Mouse (Mus musculus) T-helper 17 cell (primary cell): Measurements from ENCODE around the gene Slc25a38.
"Not testable (repeated sequence)": the region's sequence is repeated elsewhere in the genome, so short reads cannot be mapped to it uniquely, and the experiment has no call there.

Experiments
- in situ Hi-C, 2 experiments: fragments of 300-600 bp; cut with MboI, MseI; formaldehyde crosslinking; loops; 1 replicate in 1 of 2; 2 replicates in 1 of 2; pipeline ENCODE4 v1.15.1; 2025; ENCODE audit warnings: high pct_unique_total_duplicates in 2 of 2

Slc25a38 gene

DNA sequence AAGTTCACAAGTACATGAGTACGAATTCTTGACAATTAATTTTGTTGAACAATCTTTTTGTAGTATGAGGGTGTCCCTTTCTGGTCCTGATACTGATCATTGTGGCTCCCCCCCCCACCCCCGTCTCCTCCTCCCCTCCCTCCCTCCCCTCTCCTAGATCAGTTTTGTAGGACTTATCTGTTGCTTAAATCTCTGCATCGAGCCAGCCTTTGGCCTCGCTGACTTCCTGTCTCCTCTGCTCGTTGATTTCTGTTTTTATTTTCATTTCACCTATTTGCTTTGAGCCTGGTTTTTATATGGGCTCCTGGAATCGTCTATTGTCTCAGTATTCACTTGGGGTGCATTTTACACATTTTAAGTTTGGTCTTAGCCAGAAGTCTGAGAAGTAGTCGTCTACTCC lies 14.3 kb upstream of the Slc25a38 start:
- in situ Hi-C loops = loop anchor here in 1 of 2 experiments (10.0 kb wide), 1 partner anchor 71 kb away; the partner anchor contains the start of gene Xirp1

DNA sequence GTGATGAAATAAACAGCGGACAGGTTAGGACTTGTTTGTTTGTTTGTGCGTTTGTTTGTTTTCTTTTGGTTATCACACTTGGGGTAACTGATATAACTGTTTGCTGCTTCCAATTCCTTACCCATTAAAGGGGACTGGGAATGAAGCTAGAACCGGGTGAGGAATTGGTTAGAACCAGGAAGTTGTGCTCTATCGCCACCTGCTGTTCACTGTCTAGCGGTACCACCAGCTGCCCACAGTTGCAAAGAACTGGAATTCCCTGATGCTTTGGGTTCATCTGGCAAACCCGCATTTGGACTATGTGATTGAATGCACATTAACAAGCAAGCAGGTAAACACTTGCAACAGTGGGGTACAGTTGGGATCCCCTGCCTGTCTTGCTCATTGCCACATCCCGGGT lies 11.5 kb upstream of the Slc25a38 start:
- in situ Hi-C loops = loop anchor here in 1 of 2 experiments (10.0 kb wide), 1 partner anchor 74 kb away; the partner anchor contains the start of gene Xirp1

DNA sequence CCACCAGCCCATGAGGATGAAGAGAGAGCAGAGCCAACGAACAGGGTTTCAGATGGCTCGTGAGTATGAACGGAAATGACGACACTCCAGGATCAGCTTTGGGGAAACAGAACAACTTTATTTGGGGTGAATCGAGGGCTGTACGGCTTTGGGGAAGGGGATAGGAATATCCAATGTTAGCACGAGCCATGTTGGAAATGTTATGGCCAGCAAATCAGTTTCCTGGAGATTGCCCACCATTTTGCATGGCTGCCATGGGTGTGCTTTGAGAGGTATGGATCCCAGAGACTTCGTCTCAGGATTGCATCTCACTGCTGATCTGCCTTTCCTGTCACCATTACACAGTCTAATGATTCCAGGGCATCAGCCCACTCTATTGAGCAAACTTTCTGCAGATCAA lies 10.9 kb upstream of the Slc25a38 start:
- in situ Hi-C loops = loop anchor here in 1 of 2 experiments (10.0 kb wide), 1 partner anchor 75 kb away; the partner anchor contains the start of gene Xirp1

DNA sequence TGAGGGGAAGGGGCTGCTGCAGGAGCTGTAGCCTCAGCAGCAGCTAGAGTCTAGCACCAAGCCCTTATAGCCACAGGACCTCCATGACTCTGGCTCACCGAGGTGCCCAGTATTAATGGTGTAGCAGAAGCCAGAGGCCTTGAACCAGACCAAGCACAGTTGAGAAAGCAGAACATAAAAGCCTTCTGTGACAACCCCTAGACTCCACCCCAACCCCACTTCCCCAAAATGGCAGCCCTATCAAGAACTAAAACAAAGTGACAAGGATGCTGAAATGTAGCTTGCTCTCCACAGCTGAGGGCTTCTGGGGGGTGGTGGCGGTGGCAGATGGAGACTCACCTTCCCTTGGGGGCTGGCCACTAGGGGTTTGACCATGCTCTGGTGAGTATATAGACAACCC lies 9.0 kb upstream of the Slc25a38 start:
- in situ Hi-C loops = no loop called here

DNA sequence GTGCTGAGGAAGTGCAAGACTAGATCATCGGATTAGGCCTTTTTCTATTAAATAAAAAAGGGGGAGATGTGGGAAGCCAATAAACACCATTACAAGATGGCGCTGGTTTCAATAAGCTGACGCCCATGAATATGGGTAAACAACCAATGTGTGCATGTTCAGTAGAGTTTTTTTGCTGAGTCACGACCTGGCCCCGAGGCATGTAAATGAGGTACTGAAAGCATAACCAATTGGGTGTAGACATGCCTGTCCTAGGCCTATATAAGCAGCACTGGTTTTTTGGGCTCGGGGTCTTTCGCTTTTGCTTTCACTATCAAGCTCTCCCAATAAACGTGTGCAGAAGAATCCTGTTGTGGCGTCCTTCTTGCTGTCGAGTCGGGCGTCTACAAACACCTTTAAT lies 1.2 kb upstream of the Slc25a38 start:
- in situ Hi-C loops = not testable (repeated sequence)

DNA sequence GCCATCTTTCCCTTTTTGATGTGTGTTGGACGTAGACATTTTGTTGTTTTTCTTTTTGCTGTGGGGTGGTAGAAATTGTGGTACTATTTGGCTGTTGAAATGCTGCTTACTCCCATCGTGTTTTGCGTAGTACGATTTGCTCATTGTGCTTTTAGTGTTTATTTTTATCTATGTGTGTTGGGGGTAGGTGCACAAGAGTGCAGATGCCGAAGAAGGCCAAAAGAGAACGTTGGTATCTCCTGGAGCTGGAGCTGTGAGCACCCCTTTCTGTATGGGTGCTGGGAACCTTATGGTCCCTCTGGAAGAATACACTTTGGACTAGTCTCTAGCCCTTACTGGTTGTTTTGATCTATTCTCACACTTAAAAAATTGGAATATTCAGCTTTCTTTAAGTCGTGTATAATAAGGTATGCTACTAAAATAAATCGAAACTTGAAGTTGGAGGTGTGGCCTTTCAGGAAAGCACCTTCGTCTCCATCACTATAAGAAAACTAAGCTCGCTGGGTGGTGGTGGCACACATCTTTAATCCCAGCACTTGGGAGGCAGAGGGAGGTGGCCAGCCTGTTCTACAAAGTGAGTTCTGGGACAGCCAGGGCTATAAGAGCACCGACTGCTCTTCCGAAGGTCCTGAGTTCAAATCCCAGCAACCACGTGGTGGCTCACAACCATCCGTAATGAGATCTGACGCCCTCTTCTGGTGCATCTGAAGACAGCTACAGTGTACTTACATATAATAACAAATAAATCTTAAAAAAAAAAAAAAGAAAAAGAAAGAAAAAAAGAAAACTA lies 1.2 kb downstream of the Slc25a38 start:
- in situ Hi-C loops = no loop called here

DNA sequence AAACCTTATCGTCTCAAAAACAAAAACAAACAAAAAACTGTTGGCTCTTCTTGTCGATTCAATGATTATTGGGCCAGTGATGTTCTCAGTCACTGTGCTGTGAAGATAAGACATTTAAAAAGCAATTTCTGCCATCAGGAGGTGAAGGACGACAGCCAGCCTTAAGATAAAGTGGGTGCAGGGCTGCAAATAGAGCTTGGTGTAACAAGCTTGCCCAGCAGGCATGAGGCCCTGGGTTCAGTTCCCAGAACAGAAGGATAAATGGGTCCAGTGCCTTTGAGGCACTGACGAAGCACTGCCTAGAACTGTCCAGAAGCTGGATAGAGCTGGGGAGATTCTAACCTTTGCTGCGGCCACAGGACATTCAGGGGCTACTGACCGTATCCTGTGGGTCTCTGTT lies 2.3 kb downstream of the Slc25a38 start:
- in situ Hi-C loops = no loop called here

DNA sequence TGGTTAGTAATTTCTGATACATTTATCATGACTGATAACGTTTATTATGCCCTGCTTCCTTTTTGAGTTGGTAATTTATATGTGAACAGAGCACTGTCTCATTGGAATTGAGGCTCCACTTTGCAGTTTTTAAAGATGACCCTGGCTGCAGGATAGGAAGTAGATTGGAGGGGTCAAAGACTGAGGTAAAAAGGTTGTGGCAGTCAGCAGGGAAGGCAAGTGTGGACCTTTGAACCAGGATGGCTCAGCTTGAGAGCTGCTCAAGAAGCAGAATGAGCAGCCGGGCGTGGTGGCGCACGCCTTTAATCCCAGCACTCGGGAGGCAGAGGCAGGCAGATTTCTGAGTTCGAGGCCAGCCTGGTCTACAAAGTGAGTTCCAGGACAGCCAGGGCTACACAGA lies 3.3 kb downstream of the Slc25a38 start:
- in situ Hi-C loops = no loop called here

DNA sequence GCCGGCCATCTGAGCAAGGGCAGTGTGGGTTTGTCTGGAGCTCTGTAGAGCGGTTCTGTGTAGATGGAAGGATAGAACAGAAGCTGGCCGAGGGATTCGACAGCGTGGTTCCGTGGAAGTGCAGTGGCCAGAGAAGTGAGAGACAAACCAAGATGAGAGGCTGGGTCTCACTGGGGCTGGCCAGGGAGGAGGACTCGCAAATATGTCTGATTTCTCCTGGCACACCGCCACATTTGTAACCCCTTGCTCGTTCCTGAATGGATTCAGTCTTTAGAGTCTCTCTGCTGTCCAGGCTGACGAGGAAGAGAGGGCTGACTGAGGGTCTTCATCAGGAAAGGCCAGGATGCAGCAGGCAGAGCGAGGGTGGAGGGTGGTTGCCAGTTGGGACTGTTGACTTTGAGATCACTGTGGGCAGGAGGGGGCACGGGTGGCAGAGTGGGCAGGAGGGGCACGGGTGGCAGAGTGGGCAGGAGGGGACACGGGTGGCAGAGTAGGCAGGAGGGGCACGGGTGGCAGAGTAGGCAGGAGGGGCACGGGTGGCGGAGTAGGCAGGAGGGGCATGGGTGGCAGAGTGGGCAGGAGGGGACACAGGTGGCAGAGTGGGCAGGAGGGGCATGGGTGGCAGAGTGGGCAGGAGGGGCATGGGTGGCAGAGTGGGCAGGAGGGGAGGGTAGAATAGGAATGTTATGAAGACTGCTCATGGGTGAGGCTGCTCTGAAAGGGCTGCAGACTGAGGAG lies 4.0 kb downstream of the Slc25a38 start:
- in situ Hi-C loops = no loop called here

DNA sequence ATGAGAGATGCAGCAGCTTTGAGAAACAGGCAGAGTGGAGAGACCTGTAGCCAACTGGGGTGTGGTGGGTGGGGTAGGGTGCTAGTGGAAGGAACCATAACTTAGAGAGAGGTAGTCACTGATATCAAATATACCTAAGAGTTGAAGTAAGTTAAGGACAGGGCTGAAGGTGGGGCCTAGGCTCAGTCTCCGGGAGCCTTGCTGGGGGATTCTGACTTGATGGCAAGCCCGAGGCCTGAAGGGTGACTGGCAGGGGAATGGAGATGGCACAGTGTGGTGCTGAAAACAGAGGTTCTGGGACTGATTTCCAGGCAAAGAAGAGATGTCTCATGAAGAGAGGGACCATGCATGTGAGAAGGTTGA lies 4.6 kb downstream of the Slc25a38 start:
- in situ Hi-C loops = no loop called here

DNA sequence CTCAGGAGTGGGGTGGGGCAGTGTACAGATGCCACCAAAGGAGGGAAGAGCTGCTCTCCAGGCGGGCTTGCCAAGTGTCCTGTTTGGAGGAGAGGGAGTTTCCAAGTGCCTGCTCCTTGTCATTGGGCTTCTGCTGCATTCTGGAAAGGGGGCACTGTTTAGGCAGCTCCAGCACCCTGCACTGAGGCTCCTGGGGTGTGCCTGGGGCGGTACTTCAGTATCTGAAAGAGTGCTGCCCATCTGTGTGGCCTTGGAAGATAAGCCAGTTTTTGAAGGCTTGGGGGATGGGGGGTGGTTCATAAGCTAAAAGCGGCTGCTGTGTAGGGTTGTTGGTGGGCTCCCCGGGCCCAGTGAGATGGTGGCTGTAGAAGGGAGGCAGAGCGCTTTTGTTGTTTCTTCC lies 5.4 kb downstream of the Slc25a38 start:
- in situ Hi-C loops = no loop called here

DNA sequence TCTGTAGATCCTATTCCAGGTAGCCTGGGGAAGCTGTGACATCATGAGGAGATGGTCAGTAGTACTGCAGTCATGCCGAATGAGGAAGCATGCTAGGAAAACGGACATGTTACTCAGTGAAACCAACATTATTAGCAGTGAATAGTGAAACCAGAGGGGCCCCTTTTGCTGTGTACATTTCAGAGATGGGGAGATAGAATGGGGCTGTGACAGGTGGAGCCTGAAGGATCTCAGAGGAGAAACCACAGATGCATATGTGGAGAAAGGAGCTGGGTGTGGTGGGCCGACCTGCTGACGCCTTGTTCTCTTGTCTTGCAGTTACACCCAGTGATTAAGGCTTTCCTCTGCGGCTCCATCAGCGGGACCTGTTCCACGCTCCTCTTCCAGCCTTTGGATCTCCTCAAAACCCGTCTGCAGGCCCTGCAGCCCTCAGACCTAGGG lies 6.0 kb downstream of the Slc25a38 start:
- in situ Hi-C loops = no loop called here

DNA sequence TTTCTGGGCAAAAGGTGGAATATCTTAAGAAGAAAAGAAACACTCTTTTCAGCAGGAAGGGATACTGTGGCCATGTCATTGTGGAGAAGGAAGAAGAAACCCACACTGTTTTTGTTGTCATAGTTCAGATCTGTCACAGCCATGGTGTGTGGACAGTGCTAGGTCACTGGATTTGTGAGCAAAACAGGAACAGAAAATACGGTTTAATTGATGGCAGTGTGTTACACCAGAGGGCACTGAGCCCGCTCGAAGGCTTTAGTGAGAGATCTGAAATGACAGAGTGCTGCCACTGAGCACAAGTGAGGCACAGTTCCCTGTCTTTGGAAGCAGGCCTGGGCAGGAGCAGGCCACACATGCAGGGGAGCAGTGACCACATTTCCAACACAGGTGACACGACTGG lies 8.0 kb downstream of the Slc25a38 start:
- in situ Hi-C loops = no loop called here

DNA sequence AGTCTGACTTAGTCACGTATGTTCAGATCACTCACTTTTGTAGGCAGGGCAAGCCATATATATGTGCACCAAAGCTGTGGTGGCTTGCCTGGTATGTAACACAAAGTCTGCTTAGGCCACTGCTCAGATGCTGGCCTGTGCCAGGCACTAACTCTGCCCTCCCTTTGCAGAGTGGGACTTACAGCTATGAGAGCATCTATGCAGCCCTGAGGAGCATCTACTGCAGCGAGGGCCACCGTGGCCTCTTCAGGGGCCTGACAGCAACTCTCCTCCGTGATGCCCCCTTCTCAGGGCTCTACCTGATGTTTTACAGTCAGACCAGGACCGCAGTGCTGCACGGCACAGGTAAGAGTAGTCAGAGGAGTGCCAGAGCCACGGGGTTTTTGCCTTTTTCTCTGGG lies 10.3 kb downstream of the Slc25a38 start:
- in situ Hi-C loops = loop anchor here in 1 of 2 experiments (10.0 kb wide), 1 partner anchor 796 kb away; the partner anchor contains the start of gene Oxsr1

DNA sequence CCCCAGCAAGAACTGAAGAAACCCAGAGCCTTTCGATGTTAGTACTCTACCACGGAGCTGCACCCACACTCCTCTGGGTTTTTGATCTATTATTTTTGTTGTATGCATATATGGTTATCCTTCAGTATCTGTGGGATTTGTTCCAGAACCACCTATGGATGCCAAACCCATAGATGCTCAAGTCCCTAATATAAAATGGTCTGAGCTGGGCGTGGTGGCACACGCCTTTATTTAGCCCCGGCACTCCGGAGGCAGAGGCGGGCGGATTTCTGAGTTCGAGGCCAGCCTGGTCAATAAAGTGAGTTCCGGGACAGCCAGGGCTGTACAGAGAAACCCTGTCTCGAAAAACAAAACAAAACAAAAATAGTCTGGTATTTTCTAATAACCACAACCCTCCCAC lies 16.7 kb downstream of the Slc25a38 start:
- in situ Hi-C loops = loop anchor here (10.0 to 25.0 kb wide), 2 partner anchors 802 to 865 kb away; partner anchors contain the start of gene Oxsr1 (in 1 of the 2)

DNA sequence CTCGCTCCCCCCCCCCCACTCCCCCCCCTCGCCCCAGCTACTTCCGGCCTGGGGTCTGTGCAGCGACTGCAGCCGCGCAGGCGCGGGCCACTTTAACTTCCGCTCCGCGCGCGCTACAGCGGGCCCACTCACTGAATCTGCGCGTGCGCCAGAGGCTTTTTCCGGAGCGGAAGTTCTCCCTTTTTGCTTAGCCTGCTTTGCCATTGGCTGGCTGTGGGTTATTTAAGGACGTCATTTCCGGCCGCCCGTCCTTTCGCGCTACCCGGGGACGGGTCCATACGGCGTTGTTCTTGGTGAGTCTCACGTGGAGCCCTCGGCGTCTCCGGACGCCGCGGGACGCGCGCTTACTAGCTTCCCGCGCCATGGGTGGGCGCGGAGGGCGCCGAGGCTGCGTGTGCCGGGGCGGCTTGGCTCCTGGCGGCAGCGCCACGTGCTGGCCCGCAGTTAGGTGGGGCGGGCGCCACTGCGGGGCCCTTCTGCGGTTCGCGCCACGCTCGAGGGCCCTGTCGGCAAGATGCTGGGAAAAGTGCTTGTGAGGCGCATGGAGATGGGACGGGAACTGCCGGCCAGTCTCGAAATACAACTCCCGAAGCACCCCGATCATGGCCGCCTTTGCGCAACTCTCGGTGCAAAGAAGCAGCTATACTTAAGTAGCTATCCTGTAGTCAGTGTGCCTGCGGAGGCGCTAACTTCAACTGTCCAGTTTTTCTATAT lies 17.5 kb downstream of the Slc25a38 start, which contains the start of gene Rpsa:
Gene Rpsa, plus strand, starts transcription at position 152 of the 714 bp plus-strand sequence.
- in situ Hi-C loops = loop anchor here (10.0 to 25.0 kb wide), 2 partner anchors 803 to 865 kb away; partner anchors contain the start of gene Oxsr1 (in 1 of the 2)

DNA sequence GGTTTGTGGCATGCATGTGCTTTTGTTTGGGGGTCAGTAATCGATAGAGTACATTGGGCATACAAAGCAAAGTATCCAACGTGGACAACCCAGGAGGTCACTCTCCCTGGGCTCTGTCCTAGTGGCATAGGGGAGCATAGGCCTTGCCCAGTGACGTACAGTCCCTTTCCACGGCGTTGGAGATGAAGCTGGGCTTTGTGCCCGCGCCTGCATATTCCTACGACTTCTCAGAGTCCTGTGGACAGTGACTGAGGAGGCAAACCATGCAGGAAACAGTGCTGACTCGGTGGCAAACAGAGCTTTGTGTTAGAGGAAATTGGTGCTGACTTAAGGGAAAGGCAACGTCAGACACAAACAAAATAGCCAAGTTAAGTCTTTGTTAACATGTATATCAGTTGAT lies 19.1 kb downstream of the Slc25a38 start:
- in situ Hi-C loops = loop anchor here (10.0 to 25.0 kb wide), 2 partner anchors 804 to 867 kb away; partner anchors contain the start of gene Oxsr1 (in 1 of the 2)

DNA sequence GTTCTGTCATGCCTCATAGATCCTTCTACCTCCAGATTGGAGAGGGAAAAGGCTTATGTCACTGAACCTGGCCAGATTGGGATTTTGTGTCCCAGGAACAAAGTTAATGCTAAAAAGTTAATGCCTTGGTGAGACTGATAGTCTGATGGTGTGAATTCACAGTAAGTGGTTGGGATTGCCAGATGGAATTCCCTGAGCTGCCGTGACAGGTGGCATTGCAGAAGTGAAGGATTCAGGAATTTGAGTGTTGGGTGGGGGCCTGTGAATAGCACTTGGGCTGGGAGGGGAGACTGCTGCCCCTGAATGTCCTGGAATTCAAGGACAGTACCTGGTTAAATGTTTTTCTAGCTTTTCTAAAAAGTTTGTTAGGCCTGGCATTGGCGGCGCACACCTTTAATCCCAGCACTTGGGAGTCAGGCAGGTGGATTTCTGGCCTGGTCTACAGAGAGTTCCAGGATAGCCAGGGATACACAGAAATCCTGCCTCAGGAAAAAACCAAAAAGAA lies 21.7 kb downstream of the Slc25a38 start:
- in situ Hi-C loops = loop anchor here in 1 of 2 experiments (25.0 kb wide), 1 partner anchor 870 kb away; no protein-coding TSS in a partner anchor

DNA sequence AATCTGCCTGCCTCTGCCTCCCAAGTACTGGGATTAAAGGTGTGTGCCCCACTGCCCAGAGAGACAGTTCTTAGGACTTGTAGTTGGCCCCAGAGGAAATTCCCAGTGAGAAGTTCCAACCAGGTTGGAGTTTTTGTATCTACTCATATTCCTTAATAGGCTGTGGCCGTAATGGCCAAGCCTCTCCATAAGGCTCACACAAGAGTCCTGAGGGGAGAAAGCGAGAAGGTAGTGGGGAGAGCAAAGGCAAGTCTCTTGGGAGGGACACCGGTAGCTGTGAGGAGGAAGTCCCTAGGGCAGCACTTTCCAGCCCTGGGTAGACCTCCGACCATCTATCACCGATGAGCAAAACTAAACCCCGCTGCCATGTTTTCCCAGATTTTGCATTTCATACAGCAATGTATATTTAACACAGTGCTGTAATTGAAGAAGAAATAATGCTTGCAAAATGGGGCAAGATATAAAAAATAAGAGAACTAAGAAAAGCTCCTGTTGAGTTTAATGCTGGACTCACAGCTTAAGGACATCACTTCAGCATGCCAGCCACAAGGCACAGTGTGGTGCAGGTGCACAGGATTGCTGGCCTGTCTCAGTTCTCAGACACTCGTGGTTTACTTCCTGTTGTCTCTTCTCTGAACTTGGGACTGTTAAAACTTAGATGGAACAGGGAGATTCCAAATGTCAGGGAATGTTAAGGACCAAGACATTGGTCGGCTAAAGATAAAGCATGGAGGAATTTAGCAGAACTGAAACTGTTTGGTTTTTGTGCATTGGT lies 23.0 kb downstream of the Slc25a38 start:
- in situ Hi-C loops = loop anchor here in 1 of 2 experiments (25.0 kb wide), 1 partner anchor 871 kb away; no protein-coding TSS in a partner anchor

DNA sequence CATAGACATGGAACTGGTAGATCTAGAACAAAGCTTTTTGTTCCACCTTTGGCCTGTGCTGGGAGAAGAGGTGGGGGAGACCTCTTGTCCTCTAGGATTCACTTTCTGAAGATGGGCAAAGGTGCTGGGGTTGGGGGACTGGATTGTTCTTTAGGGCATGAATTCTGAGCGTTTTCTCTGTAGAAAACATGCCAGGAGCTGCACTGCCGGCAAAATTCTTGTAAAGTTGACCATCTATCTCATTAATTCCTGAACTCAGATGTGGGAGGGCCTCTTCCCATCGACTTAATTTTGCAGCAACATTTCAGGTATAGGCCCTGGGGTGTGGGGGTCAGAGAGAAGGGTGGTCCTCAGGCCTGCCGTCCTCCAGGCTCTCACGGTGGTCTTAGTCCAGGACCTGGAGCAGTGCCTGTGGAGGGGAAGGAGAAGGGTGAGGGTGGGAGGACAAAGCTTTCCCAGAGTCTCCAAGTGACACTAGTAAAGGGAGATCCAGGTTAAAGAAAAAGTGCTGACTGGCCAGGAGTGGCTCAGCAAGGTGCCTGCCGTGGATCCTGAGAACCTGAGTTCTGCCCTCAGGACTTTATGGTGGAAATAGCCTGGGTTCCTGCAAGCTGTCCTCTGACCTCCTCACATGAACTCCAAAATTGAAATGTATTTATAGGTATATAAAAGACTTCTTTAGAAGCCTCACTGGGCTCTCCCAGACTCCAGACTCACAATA lies 23.7 kb downstream of the Slc25a38 start:
- in situ Hi-C loops = loop anchor here in 1 of 2 experiments (25.0 kb wide), 1 partner anchor 872 kb away; no protein-coding TSS in a partner anchor
